Mouse (Mus musculus) layer of hippocampus, postnatal 10 days (tissue): ENCODE data around the gene Zbtb22. TPM values are rescaled to one million over a fixed set of nuclear protein-coding genes. Genes with fewer than 3 reads are reported as not detected.

Experiments
- DNase-seq, 2 experiments: peaks; one replicate each; pipeline ENCODE4 v3.0.0; 2021; ENCODE audit warnings: low spot score in 2 of 2
- total RNA-seq, 2 experiments: library from RNA; stranded (reverse); gene quantifications; 2 replicates each; pipeline ENCODE4 v1.2.3; 2021

Gene Zbtb22
- total RNA-seq, 2 experiments from 2014 or later: 29.4 to 30.5 TPM

GRCm38 (mm10) chr17:33920282-33921097, 4.8 kb downstream of the Zbtb22 start:
- DNase-seq: peak; percentile 84 to 86

DNA sequence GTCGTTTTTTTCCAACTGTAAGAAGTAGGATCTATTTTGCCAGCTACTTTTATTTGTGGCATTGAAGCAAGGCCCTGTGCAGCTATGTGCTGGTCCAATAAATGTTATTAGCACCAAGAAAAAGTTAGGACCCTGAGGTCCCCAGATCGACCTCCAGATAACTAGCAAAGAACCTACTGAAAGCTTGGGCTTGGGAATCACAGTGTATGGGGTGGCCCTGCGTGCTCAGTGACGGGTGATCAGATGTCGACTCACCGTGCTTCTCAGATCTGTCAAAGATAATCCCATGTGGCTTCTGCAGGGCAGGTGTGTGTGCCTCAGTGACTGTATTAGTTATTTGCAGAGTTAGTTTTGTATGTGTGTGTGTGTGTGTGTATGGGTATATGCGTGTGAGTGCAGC, 5.7 kb downstream of the Zbtb22 start:
- no peak for DNase-seq

DNA sequence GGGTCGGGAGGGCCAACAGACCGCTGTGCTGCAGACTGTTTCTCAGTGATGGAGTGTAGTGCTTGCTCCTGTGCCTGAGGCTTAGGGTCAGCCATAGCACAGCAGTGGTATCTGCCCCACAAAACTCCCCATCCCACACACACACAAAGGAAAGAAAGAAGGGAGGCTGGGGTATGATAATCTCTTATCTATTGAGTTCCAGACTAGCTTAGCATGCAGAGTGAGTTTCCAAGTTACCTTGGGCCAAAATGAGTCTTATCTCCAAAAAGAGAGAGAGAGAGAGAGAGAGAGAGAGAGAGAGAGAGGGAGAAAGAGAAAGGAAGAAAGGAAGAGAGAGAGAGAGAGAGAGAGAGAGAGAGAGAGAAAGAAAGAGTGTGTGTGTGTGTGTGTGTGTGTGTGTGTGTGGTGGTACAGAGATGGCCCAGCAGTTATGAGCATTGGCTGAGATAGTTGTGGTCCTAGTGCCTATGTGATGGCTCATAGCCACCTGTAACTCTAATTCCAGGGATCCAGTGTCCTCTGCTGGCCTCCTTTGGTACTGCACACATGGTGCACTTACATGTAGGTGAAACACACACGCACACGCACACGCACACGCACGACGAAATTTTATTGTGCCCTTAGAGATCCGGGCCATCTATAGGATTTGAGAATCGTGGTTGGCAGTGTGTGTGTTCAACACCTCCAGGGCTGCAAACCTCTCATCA, 9.0 kb downstream of the Zbtb22 start:
- peak in 1 of 2 experiments; percentile 52 for DNase-seq

DNA sequence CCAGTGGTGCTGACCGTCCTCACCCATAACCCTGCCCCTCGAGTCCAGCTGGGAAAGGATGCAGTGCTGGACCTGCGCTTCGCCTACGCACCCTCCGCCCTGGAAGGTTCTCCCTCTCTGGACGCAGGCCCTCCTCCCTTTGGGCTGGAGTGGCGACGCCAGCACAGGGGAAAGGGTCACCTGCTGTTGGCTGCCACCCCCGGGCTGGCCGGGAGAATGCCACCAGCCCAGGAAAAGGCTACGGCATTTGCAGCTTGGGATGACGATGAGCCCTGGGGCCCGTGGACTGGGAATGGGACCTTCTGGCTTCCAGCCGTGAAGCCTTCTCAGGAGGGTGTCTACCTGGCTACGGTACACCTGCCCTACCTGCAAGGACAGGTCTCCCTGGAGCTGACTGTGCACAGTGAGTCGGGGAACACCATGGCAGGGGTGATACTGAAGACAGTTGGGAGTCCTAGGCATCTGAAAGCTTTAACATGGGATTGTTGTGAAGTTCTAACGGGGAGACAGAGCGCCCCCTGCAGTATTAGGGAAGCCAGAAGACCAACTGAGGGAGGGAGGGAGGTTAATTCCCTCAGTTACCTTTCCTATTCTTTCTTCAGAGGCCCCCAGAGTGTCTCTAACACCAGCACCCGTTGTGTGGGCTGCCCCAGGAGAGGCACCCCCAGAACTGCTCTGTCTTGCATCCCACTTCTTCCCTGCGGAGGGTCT, 9.9 kb downstream of the Zbtb22 start:
- no peak for DNase-seq

DNA sequence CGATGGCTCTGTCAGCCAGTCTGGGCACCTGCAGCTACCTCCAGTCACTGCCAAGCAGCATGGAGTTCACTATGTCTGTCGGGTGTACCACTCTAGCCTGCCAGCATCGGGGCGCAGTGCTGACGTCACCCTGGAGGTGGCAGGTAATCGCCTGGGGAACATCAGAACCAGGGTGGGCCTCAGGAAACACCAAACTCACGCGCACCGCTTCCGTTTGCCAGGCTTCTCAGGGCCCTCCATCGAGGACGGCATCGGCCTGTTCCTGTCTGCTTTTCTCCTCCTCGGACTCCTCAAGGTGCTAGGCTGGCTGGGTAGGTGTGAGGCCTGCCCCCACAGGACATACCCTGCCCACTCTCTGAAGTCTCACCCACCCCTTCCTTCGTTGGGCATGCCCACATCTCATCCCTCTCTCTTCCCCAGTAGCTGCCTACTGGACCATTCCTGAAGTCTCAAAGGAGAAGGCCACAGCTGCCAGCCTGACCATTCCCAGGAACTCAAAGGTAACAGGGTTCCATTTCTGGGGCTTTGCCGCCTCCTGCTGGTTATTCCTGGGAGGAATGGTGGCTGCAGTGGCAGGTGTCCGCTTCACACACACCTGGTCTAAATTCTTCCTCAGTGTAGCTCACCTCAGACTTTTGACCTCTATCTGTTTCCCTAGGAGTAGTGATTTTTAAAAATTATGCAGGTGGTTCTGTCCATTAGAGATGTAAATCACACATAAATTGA, 10.7 kb downstream of the Zbtb22 start:
- no peak for DNase-seq

DNA sequence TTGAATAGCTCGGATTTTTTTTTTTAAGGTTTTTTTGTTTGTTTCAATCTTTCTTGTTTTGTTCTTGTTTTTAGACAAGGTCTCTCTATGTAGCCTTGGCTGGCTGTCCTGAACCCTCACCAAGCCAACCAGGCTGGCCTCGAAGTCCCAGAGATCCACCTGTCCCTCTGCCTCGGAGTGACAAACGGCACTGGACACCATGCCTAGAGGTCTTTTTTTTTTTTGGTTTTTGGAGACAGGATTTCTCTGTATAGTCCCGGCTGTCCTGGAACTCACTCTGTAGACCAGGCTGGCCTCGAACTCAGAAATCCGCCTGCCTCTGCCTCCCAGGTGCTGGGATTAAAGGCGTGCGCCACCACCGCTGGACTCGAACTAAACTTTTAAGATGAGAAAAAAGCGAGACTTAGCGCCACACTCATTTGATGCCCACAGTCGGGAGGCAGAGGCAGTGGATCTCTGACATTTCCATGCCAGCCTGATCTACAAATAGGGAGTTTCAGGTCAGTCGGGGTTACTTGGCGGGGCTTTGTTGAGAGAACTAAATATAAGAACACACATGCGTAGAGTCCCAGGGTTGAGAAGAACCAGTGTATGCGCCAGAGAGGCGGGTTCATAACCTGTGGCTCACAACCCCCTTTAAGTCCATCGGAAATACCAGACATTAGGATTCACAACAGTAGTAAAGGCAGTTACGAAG, 12.7 kb downstream of the Zbtb22 start:
- DNase-seq: no peak

GRCm38 (mm10) chr17:33929371-33930279, 13.9 kb downstream of the Zbtb22 start, which contains the start of gene Rgl2:
Rgl2 (plus strand) TSS chr17:33929543.
- peak; percentile 94 to 97 for DNase-seq

DNA sequence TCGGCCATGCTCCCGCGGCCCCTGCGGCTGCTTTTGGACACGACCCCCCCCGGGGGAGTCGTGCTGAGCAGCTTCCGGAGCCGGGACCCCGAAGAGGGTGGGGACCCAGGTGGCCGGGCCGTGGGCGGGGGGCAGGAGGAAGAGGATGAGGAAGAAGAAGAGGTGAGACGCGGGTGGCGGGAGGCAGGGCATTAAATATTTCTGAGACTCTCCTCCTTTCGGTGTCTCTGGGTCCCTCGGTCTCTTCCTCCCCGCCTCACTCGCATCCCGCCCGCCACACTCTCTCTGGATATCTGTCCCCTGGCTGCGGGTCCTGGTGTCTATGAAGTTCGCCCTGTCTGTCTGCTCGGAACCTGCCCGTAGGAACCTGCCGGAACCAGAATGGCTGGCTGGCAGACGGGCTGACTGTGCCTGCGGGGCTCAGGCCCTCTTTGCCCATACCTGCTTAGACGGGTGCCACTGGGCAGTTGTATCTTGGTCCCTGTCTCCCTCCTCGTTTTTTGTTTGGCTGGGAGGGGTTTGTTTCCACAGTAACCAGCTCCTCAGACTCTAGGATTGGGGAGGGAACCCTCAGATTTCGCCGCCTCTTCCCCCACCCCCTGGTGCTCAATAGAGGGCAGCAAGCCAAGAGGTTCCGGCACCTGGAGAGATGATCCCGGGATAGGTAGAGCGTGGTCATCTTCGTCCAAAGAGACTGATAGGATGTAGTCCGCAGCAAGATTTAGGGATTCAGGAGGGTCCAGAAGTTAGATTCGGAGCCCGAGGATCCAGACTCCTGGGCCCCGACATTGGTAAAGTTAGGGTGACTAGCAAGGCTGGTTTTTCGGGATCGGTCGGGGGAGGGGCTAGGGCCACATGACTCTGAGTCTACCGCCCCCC, 14.8 kb downstream of the Zbtb22 start:
- DNase-seq: peak; percentile 54 to 65

GRCm38 (mm10) chr17:33931159-33931866, 15.6 kb downstream of the Zbtb22 start:
- no peak for DNase-seq

DNA sequence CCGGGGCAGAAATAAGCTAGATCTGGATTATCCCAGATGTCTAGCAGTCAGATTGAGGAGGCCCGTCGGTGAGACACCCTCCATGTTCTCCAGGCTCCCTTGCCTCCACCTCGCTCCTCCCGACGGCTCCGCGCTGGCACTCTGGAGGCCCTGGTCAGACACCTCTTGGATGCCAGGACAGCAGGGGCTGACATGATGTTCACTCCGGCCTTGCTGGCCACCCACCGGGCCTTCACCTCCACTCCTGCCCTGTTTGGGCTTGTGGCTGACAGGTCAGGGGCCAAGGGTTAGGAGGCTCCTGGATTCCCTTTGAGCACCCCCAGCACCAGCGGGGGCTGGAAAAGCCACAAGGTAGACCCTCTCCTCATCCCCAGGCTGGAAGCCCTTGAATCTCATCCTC, 16.2 kb downstream of the Zbtb22 start:
- DNase-seq: no peak

DNA sequence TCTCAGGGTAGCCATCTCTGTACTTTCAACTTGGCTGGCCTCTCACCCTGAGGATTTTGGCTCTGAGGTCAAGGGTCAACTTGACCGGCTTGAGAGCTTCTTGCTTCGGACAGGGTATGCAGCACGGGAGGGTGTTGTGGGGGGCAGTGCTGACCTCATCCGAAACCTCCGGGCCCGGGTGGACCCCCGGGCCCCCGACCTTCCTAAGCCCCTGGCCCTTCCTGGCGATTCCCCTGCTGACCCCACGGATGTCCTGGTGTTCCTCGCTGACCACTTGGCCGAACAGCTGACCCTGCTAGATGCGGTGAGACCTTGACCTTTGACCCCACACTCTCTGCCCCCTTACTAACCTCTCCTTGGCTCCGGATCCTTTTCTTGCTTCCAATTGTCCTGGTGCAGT, 16.7 kb downstream of the Zbtb22 start:
- no peak for DNase-seq

- no peak for DNase-seq
Measured at GRCm38 (mm10) chr17:33932970-33933369, 17.3 kb downstream of the Zbtb22 start.

DNA sequence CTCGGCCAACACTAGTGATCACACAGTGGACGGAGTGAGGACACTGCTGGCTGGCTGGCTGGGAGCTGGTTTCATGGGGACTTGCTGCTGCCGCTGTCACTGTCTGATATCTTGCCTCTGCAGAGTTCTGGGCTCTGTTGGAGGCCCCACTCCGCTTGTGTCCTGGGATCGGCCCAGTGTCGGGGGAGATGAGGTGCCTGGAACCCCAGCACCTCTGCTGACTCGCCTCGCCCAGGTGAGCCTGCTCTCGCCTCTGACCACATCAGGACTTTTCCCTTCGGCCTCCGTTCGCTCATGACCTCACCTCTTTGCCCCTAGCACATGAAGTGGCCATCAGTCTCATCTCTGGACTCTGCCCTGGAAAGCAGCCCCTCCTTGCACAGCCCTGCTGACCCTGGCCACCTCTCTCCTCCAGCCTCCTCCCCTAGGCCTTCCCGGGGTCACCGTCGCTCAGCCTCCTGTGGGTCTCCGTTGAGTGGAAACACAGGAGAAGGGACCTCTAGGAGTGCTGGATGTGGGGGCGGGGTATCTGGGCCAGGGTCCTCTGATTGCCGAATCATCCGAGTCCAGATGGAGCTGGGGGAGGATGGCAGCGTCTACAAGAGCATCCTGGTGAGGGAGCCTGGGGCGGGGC, 19.8 kb downstream of the Zbtb22 start:
- no peak for DNase-seq

GRCm38 (mm10) chr17:33936993-33937392, 21.3 kb downstream of the Zbtb22 start:
- no peak for DNase-seq

DNA sequence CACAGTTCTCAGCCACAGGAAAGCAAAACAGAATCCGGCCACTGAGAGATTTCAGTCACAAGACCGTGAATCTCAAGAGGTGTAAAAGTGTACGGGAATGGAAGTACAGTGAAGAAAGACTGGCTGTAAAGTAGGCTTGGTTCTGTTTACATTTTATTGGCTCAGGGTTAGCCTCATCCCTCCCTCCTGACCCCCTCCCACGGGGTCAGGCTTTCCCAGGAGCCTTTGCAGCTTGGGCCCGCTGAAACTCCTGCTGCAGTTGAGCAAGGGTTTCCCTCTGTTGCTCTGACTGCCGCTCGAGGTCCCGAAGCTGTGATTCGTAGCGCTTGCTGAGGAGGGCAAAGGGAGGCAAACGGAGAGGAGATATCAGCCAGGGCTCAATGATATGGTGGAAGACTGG, 23.1 kb downstream of the Zbtb22 start:
- no peak for DNase-seq

DNA sequence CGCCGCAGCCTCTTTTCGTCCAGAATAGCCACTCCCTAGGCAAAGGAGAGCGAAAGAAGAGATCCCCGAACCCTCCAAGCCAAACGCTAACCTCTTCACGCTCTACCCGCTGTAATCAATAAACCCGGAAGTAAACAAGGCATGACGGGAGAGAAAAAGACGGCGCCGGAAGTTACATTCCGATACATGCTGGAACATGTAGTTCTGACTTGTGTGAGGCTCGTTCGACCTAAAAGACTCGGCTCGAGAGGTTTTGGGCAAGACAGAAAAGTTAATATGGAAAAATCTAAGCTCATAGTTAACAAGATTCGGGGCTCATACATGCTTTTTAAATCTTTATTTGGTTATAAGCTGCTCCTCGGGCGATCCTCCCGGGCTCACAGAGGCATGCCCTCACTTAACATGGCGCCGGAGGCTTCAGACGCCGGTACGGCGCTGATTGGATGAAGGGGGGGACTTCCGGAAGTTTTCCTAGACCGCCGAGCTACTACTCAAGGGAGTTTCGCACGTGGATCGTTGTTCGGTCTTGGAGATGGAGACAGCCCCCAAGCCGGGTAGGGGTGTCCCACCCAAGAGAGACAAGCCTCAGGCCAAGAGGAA, 24.6 kb downstream of the Zbtb22 start, which contains the start of the genes Pfdn6 and Wdr46:
Gene Pfdn6 (minus strand): TSS at position 138 of the 600 bp plus-strand sequence.
Gene Wdr46 (plus strand): TSS at position 455 of the 600 bp plus-strand sequence.
- DNase-seq: peak; percentile 82 to 86

- DNase-seq: no peak
Measured at GRCm38 (mm10) chr17:33940981-33941380, 25.3 kb downstream of the Zbtb22 start.
